Mouse (Mus musculus) ovary, postnatal 14 days (tissue): Measurements from ENCODE around the gene Tmbim6.

Source experiments
- DNase-seq: peaks from one replicate; pipeline ENCODE4 v3.0.0; 2022; ENCODE audit warnings: low spot score

Gene Tmbim6

DNA sequence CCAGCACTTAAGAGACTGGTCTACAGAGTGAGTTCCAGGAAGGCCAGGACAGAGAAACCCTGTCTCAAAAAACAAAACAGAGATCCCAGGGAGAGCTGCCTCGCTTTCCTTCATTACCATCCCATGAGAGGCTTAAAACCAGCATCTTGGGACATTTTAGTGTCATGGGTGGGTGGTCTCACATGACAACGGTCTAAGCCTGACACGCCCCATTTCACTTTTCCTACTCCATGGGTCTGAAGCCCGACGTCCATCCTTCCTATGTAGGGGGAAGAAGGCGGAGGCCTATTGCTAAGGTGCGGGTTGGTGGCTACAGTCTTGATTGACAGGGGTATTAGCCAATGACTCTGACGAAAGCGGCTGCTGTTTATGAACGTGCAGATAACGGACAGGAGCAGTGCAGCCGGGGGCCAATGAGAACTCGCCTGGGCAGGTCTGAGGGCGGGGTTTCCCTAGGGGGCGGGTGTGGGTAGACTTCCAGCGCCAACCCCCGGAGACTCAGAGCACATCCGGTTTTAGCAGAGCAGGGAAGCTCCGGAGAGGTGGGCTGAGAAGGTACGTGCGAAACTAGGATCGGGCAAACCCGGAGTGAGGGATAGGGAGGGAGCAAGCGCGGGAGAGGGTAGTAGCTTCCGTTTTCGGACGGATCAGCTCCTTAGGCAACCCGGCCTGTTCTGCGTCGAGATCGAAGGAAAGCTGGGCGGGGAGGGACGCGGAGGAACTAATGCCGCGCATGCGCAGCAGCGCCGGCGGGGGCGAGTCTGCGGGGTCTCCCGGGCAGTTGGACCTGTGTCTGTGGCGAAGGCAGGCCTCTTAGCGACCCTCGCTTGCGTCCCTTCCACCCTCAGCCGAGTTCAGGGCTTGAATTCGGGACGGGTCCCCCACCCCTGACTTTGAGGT lies at the start of gene Tmbim6:
Tmbim6 (plus strand) TSS at position 397 of the 900 bp plus-strand sequence.
- DNase-seq, result peak; percentile 96

GRCm38 (mm10) chr15:99343414-99344147 lies 49.1 kb upstream of the Tmbim6 start:
- DNase-seq, result no peak

- DNase-seq, result no peak
These were observed 48.4 kb upstream of the Tmbim6 start for GRCm38 (mm10) chr15:99344148-99344870.

DNA sequence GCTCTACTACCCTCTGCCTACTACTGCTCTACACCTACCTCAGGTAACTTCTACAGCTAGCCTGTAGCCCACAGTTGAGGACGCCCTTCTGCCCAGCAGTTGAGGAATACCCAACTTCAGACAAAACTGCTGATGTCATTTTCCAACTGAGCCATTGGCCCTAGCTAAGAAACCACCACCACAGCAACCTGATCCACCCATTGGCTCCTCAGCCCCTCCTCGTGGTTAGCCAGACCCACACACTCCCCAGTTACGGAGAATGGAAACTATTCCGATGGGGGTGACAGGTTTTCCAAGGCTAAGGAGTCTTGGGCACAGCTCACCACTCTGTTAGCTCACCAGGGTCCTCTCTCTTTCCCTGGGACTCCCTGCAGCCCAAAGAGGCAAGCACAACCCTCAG lies 47.7 kb upstream of the Tmbim6 start:
- DNase-seq, result no peak

DNA sequence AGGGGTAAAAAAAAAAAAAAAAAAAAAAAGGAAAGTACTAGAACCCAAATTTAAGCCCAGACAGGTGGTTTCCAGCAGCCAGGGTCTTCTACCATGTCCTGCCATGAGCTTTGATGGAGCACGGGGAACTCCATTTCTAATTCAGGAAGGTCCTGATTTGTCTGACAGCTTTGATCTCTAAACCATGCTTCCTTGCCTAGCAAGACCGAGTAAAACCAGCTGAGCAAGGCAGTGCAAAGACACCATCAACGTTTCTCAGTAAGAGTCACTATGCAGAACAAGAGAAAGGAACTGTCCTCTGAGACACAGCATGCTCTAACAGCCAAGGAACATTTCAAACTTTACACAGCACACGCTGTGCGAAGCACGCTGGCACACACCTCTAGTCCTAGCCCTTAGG lies 41.1 kb upstream of the Tmbim6 start:
- DNase-seq, result no peak

GRCm38 (mm10) chr15:99352306-99352705 lies 40.4 kb upstream of the Tmbim6 start:
- DNase-seq, result no peak

DNA sequence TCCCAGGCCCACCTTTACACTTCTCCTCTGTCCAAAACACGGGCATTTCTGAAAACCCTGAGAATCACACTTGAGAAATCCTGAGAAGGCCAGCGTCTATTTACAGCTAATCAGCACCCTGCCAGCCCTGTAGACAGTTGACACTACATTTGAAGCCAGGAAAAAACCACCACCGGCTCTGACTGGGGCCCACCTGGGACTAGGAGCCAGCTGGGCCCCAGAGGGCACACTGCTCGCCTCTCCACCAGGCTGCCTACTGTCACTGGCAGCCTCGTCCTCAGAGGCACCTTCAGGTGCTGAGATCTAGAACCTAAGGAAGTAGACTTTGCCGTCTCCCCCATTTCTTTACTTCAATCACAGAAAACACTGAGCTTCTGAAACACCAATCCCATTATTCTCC lies 37.0 kb upstream of the Tmbim6 start:
- no peak for DNase-seq

DNA sequence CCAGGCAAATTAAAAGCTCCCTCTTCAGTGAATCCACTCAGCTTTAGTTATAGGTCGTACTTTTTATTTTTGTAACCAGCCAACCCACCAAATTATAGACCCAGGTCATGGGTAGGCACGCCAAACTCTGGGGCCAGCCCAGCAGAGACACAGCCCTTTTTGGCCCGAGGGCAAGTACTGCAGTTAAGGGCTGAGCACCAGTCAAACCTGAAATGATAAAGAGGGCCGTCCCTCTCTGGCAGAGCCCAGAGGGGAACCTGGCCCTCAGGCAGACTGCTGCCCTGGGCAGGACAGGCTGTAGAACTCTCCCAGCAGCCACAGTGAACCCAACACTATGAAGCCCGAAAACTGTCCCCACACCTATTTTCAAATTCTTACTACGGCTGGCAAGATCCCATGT lies 36.2 kb upstream of the Tmbim6 start:
- no peak for DNase-seq

- no peak for DNase-seq
These were observed 33.7 kb upstream of the Tmbim6 start for GRCm38 (mm10) chr15:99358952-99359351.

DNA sequence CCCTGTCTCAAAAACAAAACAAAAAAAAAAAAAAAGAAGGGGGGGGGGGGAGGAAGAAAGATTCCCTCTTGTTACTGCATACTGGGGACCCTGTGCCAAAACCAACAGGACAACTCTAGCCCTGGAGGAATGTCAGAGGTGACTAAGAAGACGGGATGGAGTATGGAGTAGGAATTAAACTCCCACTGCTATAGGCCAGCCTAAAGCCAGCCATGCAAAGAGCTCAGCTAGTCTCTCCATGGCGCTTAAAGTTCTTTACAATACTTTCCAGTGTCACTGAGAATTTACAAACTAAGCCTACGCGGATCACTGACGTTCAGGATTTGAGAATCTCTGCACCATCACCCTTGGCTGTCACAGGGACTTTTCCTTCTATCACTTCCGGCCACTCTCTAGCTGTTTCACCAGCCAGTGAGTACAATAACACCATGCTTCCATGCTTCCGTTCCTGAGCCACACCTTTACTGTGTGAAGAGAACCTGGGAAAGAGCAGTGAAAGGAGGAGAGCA lies 28.6 kb upstream of the Tmbim6 start:
- no peak for DNase-seq

- no peak for DNase-seq
These were observed 27.8 kb upstream of the Tmbim6 start for GRCm38 (mm10) chr15:99364921-99365320.

DNA sequence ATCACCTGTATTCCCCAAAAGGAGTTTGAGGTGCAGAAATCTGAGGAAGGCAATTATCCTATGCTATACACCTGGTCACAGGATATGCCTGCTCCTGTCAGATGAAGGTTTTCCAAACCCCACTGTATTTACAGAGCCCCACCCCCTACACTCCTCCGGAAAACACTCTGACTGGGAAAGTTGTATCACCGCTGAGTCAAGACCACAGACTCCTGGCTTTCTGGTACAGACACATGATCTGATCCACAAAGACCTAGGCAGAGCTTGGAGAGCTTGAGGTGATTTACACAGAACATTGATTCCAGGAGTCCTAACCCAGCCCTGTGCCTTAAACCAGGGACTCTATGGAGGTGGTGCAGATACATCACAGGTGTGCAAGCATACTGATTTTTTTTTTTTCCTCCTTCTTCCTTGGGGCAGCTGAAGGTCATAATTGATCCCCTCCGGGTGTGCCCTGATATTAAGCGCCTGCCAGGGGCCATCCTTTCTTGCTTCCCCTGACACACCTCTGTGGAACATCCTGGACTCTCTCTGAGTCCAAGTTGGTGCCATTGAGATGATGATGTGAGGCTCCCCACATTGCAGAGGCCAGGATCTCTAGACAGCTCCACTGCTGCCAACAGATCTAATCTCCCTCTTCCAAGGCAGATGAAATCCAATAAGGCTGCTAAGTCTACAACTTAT lies 24.0 kb upstream of the Tmbim6 start:
- DNase-seq, result no peak

DNA sequence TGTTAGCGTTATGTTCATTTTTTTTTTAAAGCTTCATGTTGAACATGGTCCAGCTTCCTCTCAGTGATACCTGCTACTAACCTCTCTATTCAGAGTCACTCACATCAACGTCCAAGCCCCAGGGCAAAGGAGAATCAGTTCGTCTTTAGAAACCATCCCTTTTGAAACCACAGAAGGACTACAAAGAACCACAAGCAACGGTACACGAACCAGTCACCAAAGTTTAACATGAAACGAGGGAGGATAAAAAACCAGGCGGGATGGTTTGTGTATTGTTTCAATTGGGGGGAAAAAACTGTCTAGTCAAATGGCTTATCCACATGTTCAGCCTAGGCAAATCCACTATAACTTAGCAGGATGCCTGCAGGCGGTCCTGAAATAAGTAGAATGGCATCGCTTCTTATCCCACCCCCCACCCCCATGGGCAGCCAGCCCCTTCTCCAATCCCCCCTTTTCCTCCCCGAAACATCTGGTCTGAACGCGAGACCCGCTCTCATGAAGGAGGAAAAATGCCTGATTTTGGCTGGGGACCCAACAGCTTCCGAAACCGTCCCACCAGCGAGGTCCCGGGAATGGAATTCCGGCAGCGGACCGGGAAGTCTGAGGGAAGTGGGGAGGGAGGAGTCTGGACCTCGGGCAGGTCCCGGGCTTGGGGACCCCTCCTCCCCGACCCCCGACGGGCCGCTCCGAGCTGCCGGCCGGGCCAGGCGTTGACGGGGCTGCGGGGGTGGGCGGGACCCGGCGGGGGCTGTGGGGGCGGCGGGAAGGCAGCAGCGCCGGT lies 23.1 kb upstream of the Tmbim6 start:
- DNase-seq, result peak; percentile 27

DNA sequence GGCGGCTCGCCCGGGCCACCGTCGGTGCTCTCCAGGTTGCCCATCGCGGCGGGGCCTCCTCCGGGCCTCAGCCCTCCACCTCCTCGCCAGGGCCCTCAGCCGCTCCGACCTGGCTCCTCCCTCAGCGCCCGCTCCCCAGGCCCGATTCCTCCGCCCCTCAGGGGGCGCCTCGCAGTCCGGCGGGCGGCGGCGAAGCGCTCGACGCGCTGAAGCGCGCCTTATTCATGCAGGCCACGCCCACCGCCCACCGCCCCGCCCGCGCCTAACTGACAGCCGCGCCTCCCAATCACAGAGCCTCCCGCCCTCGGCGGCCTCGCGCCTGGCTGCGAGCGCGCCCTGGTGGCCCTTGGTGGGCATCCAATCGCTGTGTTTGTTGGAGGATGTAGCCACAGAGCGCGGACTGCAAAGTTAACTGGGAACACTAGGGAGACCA lies 22.4 kb upstream of the Tmbim6 start, which contains the start of gene Fmnl3:
Fmnl3 (minus strand) TSS at position 224 of the 433 bp plus-strand sequence.
- peak; percentile 100 for DNase-seq

DNA sequence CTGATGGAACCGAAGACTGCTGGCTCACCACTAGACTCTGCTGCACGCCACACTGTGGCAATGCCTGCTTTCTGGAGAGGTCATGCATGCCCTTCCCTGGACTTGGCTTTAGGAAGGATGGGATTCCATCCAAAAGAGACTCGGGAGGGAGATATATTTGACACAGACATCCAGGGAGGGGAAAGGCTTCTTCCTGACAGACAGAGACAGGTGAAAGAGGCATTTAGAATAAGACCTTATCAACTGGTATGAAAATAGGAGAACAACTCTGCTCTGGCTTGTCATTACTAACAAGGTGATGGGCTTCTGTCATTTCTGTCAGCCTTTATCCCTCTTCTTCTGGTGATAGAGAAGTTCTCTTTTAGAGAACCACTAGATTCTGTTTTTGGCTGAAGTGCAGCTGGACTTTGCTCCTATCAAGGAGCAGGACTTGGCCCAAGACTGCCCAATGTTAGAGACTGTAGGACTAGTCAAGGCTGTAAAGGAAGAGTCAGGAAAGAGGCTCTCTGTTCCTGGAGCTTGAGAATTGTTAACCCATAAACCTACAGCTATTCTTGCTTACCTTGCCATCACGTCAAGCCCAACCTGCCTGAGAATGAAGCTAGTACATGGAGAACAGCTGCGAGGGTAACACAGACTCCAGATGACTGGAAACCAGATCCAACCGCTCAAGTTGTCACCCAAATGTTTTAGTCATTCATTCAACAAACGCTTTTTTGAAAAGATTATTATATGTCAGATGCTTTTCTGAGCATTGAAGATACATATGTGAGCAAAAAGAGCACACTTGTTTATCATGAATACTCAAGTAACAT lies 20.9 kb upstream of the Tmbim6 start:
- no peak for DNase-seq

GRCm38 (mm10) chr15:99372761-99373160 lies 19.9 kb upstream of the Tmbim6 start:
- DNase-seq, result no peak

DNA sequence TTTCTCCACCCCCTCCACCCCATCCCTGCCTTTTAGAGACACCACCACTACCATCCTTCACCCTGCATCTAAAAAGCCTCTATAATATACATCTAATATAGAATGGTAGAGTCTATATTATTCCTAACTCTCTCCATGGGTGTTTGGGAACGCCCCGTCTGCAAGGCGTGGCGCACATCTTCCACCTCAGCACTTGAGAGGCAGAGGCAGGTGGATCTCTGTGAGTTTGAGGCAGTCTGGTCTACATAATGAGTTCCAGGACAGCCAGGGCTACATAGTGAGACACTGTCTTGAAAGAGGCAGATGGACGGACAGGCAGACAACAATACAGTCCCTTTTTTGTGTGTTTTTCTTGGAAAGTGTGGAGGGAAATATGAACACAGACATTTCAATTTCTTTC lies 17.6 kb upstream of the Tmbim6 start:
- DNase-seq, result no peak

DNA sequence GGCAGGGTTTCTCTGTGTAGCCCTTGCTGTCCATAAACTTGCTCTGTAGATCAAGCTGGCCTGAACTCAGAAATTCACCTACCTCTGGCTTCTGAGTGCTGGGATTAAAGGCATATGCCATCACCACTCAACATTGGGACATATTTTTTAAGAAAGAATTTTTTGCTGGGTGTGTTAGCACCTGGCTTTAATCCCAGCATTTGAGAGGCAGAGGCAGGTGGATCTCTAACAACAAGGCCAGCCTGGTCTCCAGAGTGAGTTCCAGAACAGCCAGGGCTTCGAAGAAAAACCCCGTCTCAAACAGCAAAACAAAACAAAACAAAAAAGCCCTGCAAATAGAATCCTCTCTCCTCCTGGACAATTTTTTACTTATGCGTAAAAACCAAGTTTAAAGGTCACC lies 17.1 kb upstream of the Tmbim6 start:
- DNase-seq, result no peak

DNA sequence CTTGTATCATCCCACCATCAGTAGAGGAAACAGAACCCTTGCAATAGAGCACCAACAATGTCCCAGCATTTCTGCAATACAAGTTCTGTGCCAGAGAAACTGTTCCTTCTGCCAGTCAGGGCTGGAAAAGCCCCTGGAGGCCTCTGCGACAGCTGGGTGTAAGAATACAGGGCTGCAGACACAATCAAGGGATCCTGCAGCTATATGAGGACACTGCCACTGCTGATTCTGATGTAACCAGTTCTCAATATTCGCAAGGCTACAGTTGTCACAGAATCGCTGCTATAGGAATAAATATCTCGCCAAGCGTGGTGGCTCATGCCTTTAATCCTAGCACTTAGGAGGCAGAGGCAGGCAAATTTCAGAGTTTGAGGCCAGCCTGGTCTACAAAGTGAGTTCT lies 16.4 kb upstream of the Tmbim6 start:
- no peak for DNase-seq

DNA sequence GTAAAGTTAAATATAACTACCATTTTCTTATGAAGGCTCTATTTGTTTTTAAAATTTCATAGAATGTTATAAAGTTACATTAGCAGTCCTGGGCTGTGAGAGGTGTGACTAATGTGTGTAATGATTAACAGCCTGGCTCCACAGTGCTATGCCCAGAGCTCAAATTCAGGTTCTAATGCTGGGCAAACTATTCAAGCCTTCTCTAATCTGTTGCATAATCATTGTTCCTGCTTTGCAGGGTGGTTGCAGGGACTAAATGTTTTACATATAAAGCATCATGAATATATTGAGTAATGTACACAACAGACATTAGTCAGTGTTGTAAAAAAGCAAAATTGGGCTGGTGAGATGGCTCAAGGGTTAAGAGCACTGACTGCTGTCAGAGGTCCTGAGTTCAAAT lies 9.8 kb upstream of the Tmbim6 start:
- no peak for DNase-seq
